Mouse (Mus musculus): ENCODE data around the gene Smarcad1. TPM values are rescaled to one million over a fixed set of nuclear protein-coding genes. Genes with fewer than 3 reads are reported as not detected.
A peak's percentile ranks its signal among the peaks of the same experiment; 100 is the strongest.
"Not testable (repeated sequence)": the region's sequence is repeated elsewhere in the genome, so short reads cannot be mapped to it uniquely, and the experiment has no call there.

The Smarcad1 gene
- polyA plus RNA-seq, 1 experiment = 9.1 TPM

DNA sequence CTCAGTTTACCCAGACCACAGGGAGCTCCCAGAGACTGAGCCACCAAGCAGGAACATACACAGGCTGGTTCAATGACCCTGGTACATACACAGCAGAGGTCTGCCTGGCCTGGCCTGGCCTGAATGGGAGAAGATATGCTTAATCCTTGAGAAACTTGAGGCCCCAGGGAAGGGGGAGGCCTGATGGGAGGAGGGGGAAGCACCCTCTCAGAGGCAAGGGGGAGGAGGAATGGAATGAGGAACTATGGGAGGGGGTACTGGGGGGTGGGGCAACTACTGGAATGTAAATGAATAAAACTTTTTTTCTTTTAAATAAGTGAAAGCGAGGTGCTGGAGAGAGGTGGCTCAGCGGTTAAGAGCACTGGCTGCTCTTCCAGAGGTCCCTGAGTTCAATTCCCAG, 30.2 kb upstream of the Smarcad1 start:
- peak overlapping the region; percentile 47 for H3K4me3 ChIP-seq (ENCODE audit: control insufficient read depth, low read depth, low read length)
- TF ChIP-seq POLR2A (IDR thresholded peaks at IDR 0.05; ENCODE audit: control insufficient read depth, low read depth, low read length) = no peak
- no peak for TF ChIP-seq CTCF (IDR thresholded peaks at IDR 0.05; ENCODE audit: control insufficient read depth, insufficient read depth, insufficient replicate concordance, low read depth, low read length)
- H3K36me3 ChIP-seq (ENCODE audit: control insufficient read depth, insufficient read depth, low read length) = no peaks in the 10 kb centered on the region
- no peak overlapping the region for H3K27ac ChIP-seq (ENCODE audit: control insufficient read depth, insufficient read depth, low read depth, low read length)
- no peaks in the 10 kb centered on the region for H3K27me3 ChIP-seq (ENCODE audit: control insufficient read depth, insufficient read depth, low read length)
- H3K4me1 ChIP-seq (ENCODE audit: control insufficient read depth, insufficient read depth, low read length) = no peaks in the 10 kb centered on the region

- no peaks in the 10 kb centered on the region for H3K27me3 ChIP-seq (ENCODE audit: control insufficient read depth, insufficient read depth, low read length)
- H3K27ac ChIP-seq (ENCODE audit: control insufficient read depth, insufficient read depth, low read depth, low read length) = no peak overlapping the region
- TF ChIP-seq POLR2A (IDR thresholded peaks at IDR 0.05; ENCODE audit: control insufficient read depth, low read depth, low read length) (no peak), CTCF (IDR thresholded peaks at IDR 0.05; ENCODE audit: control insufficient read depth, insufficient read depth, insufficient replicate concordance, low read depth, low read length) (no peak)
- no peaks in the 10 kb centered on the region for H3K36me3 ChIP-seq (ENCODE audit: control insufficient read depth, insufficient read depth, low read length)
- H3K4me1 ChIP-seq (ENCODE audit: control insufficient read depth, insufficient read depth, low read length) = no peaks in the 10 kb centered on the region
- H3K4me3 ChIP-seq (ENCODE audit: control insufficient read depth, low read depth, low read length) = no peak overlapping the region
Measured at GRCm38 (mm10) chr6:65017566-65017965, 24.8 kb upstream of the Smarcad1 start.

DNA sequence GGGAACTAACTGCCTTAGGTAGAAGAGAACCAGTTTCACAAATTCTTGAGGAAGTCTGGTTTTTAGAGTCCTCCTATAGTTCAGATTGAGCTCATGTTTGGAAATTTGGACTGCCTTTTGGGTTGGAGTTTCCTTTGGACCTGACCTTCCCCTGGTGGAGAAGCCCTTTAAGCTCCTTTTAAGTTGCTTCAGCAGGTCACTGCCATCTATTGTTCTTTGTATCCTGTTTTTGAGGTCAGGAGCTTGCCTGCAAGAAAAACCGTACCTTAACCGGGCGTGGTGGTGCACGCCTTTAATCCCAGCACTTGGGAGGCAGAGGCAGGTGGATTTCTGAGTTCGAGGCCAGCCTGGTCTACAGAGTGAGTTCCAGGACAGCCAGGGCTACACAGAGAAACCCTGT, 23.4 kb upstream of the Smarcad1 start:
- not testable (repeated sequence) for H3K27me3 ChIP-seq (ENCODE audit: control insufficient read depth, insufficient read depth, low read length); H3K36me3 ChIP-seq (ENCODE audit: control insufficient read depth, insufficient read depth, low read length); H3K4me1 ChIP-seq (ENCODE audit: control insufficient read depth, insufficient read depth, low read length); H3K27ac ChIP-seq (ENCODE audit: control insufficient read depth, insufficient read depth, low read depth, low read length); H3K4me3 ChIP-seq (ENCODE audit: control insufficient read depth, low read depth, low read length)

GRCm38 (mm10) chr6:65021883-65022282, 20.5 kb upstream of the Smarcad1 start:
- H3K36me3 ChIP-seq (ENCODE audit: control insufficient read depth, insufficient read depth, low read length) = no peaks in the 10 kb centered on the region
- H3K4me1 ChIP-seq (ENCODE audit: control insufficient read depth, insufficient read depth, low read length) = peaks cover 3% of the 10 kb centered on the region
- TF ChIP-seq POLR2A (IDR thresholded peaks at IDR 0.05; ENCODE audit: control insufficient read depth, low read depth, low read length) = no peak
- TF ChIP-seq CTCF (IDR thresholded peaks at IDR 0.05; ENCODE audit: control insufficient read depth, insufficient read depth, insufficient replicate concordance, low read depth, low read length) = no peak
- H3K4me3 ChIP-seq (ENCODE audit: control insufficient read depth, low read depth, low read length) = no peak overlapping the region
- H3K27me3 ChIP-seq (ENCODE audit: control insufficient read depth, insufficient read depth, low read length) = no peaks in the 10 kb centered on the region
- no peak overlapping the region for H3K27ac ChIP-seq (ENCODE audit: control insufficient read depth, insufficient read depth, low read depth, low read length)

DNA sequence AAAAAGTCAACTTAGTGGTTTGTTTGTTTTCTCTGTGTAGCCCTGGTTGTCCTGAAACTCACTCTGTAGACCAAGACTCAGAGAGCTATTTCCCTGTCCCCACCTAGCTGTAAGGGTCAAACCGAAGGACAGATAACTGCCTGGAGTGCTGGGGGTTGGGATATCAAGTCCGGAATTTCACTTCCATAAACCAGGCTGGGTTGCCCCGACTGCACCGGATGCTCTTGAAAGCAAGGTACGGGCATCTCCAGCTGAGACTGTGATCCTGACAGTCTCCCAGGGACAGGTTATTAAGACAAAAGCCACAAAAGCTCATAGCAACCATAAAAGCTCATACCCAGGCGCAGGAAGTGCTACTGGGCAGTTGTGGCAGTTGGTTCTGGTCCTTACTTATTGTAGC, 19.3 kb upstream of the Smarcad1 start:
- H3K27ac ChIP-seq (ENCODE audit: control insufficient read depth, insufficient read depth, low read depth, low read length) = 0 out of 2 replicates have a peak overlapping the region, but pooled peaks have one; percentile 42
- no peaks in the 10 kb centered on the region for H3K36me3 ChIP-seq (ENCODE audit: control insufficient read depth, insufficient read depth, low read length)
- peaks cover 3% of the 10 kb centered on the region for H3K4me1 ChIP-seq (ENCODE audit: control insufficient read depth, insufficient read depth, low read length)
- no peak for TF ChIP-seq POLR2A (IDR thresholded peaks at IDR 0.05; ENCODE audit: control insufficient read depth, low read depth, low read length)
- no peak for TF ChIP-seq CTCF (IDR thresholded peaks at IDR 0.05; ENCODE audit: control insufficient read depth, insufficient read depth, insufficient replicate concordance, low read depth, low read length)
- H3K27me3 ChIP-seq (ENCODE audit: control insufficient read depth, insufficient read depth, low read length) = no peaks in the 10 kb centered on the region
- no peak overlapping the region for H3K4me3 ChIP-seq (ENCODE audit: control insufficient read depth, low read depth, low read length)

- Histone ChIP-seq H3K27ac (ENCODE audit: control insufficient read depth, insufficient read depth, low read depth, low read length) (no peak overlapping the region), H3K4me3 (ENCODE audit: control insufficient read depth, low read depth, low read length) (no peak overlapping the region), H3K4me1 (ENCODE audit: control insufficient read depth, insufficient read depth, low read length) (peaks cover 3% of the 10 kb centered on the region), H3K27me3 (ENCODE audit: control insufficient read depth, insufficient read depth, low read length) (no peaks in the 10 kb centered on the region), H3K36me3 (ENCODE audit: control insufficient read depth, insufficient read depth, low read length) (no peaks in the 10 kb centered on the region)
- no peak for TF ChIP-seq CTCF (IDR thresholded peaks at IDR 0.05; ENCODE audit: control insufficient read depth, insufficient read depth, insufficient replicate concordance, low read depth, low read length)
- no peak for TF ChIP-seq POLR2A (IDR thresholded peaks at IDR 0.05; ENCODE audit: control insufficient read depth, low read depth, low read length)
Measured at GRCm38 (mm10) chr6:65024668-65025067, 17.7 kb upstream of the Smarcad1 start.

DNA sequence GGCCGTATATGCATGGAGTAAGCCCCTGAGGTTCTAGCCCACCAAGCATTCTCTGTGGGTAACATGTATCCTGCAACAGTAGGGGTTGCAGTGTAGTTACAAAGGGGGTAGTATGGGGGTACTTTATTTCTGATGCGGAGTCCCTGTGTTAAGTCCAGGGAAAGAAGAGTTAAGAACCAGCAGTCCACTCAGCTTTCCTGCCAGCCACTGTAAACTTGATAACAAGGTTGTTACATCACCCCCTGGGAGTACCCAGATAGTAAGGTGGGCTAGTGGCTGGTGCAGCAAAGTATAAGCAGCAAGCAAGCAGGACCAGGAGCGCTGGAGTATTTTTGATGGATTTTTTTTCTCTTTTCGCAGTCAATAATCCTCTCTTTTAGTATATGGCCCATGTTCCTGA, 17.3 kb upstream of the Smarcad1 start:
- Histone ChIP-seq H3K4me3 (ENCODE audit: control insufficient read depth, low read depth, low read length) (no peak overlapping the region), H3K4me1 (ENCODE audit: control insufficient read depth, insufficient read depth, low read length) (peaks cover 3% of the 10 kb centered on the region), H3K27ac (ENCODE audit: control insufficient read depth, insufficient read depth, low read depth, low read length) (no peak overlapping the region), H3K27me3 (ENCODE audit: control insufficient read depth, insufficient read depth, low read length) (no peaks in the 10 kb centered on the region), H3K36me3 (ENCODE audit: control insufficient read depth, insufficient read depth, low read length) (no peaks in the 10 kb centered on the region)
- no peak for TF ChIP-seq CTCF (IDR thresholded peaks at IDR 0.05; ENCODE audit: control insufficient read depth, insufficient read depth, insufficient replicate concordance, low read depth, low read length)
- TF ChIP-seq POLR2A (IDR thresholded peaks at IDR 0.05; ENCODE audit: control insufficient read depth, low read depth, low read length) = no peak

DNA sequence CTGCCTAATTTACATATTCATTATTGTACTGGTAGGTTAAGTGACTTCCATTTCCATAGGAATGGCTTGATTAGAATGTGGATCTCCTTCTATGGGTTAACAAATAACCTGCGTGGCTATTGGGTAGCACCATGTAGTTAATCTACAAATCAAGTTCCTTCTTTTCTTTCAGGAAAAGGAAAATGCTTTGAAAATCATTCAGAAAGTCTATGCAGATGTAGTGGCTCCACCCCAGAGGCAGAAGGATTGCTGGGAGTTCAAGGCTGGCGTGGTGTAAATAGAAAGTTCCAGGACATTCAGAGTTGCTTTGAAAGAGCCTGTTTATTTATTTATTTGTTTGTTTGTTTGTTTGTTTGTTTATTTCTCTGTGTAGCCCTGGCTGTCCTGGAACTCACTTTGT, 7.7 kb upstream of the Smarcad1 start:
- Histone ChIP-seq H3K27me3 (ENCODE audit: control insufficient read depth, insufficient read depth, low read length) (no peaks in the 10 kb centered on the region), H3K4me3 (ENCODE audit: control insufficient read depth, low read depth, low read length) (no peak overlapping the region), H3K4me1 (ENCODE audit: control insufficient read depth, insufficient read depth, low read length) (no peaks in the 10 kb centered on the region), H3K36me3 (ENCODE audit: control insufficient read depth, insufficient read depth, low read length) (no peaks in the 10 kb centered on the region), H3K27ac (ENCODE audit: control insufficient read depth, insufficient read depth, low read depth, low read length) (no peak overlapping the region)
- TF ChIP-seq POLR2A (IDR thresholded peaks at IDR 0.05; ENCODE audit: control insufficient read depth, low read depth, low read length) = no peak
- TF ChIP-seq CTCF (IDR thresholded peaks at IDR 0.05; ENCODE audit: control insufficient read depth, insufficient read depth, insufficient replicate concordance, low read depth, low read length) = no peak

Data from testis, adult 2 months (tissue).